Comparison of ENCODE assay signal across 7 mouse cellular contexts in genomic region chr16:30510504-30511451, GRCm38 (mm10). TPM values are rescaled to one million over a fixed set of nuclear protein-coding genes. Genes with fewer than 3 reads are reported as not detected.
DNase-seq lines count a peak whose midpoint lies in the region; ATAC-seq lines count a peak whose summit lies in the region.

No protein-coding gene starts in this region.

- 4% methylated on average over 44 of the region's 44 CpGs for whole genome bisulfite sequencing in intestine, embryonic 16.5 days
- 5% methylated on average over 44 of the region's 44 CpGs for WGBS in midbrain, embryonic 11.5 days

- no peaks in the 10 kb centered on the region for H3K36me3 ChIP-seq in intestine, embryonic 16.5 days (ENCODE audit: control insufficient read depth, insufficient read depth, low read length)
- H3K36me3 ChIP-seq in midbrain, embryonic 11.5 days (ENCODE audit: control insufficient read depth, insufficient read depth, low read length): peaks cover 4% of the 10 kb centered on the region; the same call in 1 of the 2 replicates

- peak overlapping the region; percentile 86 for H3K9ac ChIP-seq in intestine, embryonic 16.5 days (ENCODE audit: low read depth, low read length)
- H3K9ac ChIP-seq in midbrain, embryonic 11.5 days (ENCODE audit: low read length): peak overlapping the region; percentile 82

- ATAC-seq in intestine, embryonic 16.5 days: peak; percentile 82
- ATAC-seq in midbrain, embryonic 11.5 days (ENCODE audit: low FRiP score): peak; percentile 94

- no peaks in the 10 kb centered on the region for H3K9me3 ChIP-seq in intestine, embryonic 16.5 days (ENCODE audit: control insufficient read depth, low read length)
- peaks cover 3% of the 10 kb centered on the region; the same call in 1 of the 2 replicates for H3K9me3 ChIP-seq in midbrain, embryonic 11.5 days (ENCODE audit: control insufficient read depth, low read length)

- H3K27me3 ChIP-seq in intestine, embryonic 16.5 days (replicated peaks; ENCODE audit: control insufficient read depth, insufficient read depth, low read length): no peaks in the 10 kb centered on the region
- no peaks in the 10 kb centered on the region for H3K27me3 ChIP-seq in midbrain, embryonic 11.5 days (ENCODE audit: control insufficient read depth, insufficient read depth, low read length)

- H3K4me1 ChIP-seq in intestine, embryonic 16.5 days (ENCODE audit: control insufficient read depth, insufficient read depth, low read length): peaks cover 25% of the 10 kb centered on the region
- peaks cover 4% of the 10 kb centered on the region; the same call in 1 of the 2 replicates for H3K4me1 ChIP-seq in midbrain, embryonic 11.5 days (ENCODE audit: control insufficient read depth, insufficient read depth, low read length)

- H3K4me3 ChIP-seq in intestine, embryonic 16.5 days (ENCODE audit: low read length): peak overlapping the region; percentile 70
- H3K4me3 ChIP-seq in midbrain, embryonic 11.5 days (ENCODE audit: low read depth, low read length): peak overlapping the region; percentile 49

- peak overlapping the region; percentile 79 for H3K4me2 ChIP-seq in intestine, embryonic 16.5 days (ENCODE audit: low read depth, low read length)
- peak overlapping the region; percentile 50 for H3K4me2 ChIP-seq in midbrain, embryonic 11.5 days

- peak overlapping the region; percentile 89 for H3K27ac ChIP-seq in intestine, embryonic 16.5 days (ENCODE audit: low read length)
- peak overlapping the region; percentile 81 for H3K27ac ChIP-seq in midbrain, embryonic 11.5 days (ENCODE audit: low read depth, low read length)

- intact Hi-C loops in left cerebral cortex, postnatal 4 days (cut with DNase I): no loop called here

- peak; percentile 78 for DNase-seq in adrenal gland, adult 8-10 months
- DNase-seq in embryo, embryonic 11.5 days (ENCODE audit: low read depth, low spot score): peak; percentile 75
- DNase-seq in gastrocnemius, postnatal 4 days (ENCODE audit: low spot score in 2 of 2): peak; percentile 81 to 84
- peak; percentile 92 for DNase-seq in left cerebral cortex, postnatal 4 days
- DNase-seq in midbrain, embryonic 11.5 days (ENCODE audit: low spot score, missing footprints): peak; percentile 99
- peak; percentile 91 for DNase-seq in skeletal muscle tissue, adult 2 months (ENCODE audit: low read depth, low spot score)

RNA-seq across cellular contexts. Expression of gene Tmem44, which starts 39.9 kb away (rescaled TPM):
- total RNA-seq in adrenal gland, adult 8-10 months (2022): 1 to 10 TPM; 3.7 to 9.3 (median 5.8) TPM
- total RNA-seq in gastrocnemius, postnatal 4 days (2021): 10 to 100 TPM in 1 of 2 experiments, 1 to 10 TPM in 1; 9.7 to 11.2 TPM
- polyA plus RNA-seq in intestine, embryonic 16.5 days (2015; fragmentation: Nextera tagmentation; extraction: Ambion mirVana): 7.2 and 8.4 TPM in 2 replicates
- 100 to 1,000 TPM; 101 to 112 TPM for total RNA-seq in left cerebral cortex, postnatal 4 days (2021)
- polyA plus RNA-seq in midbrain, embryonic 11.5 days (2014; fragmentation: Nextera tagmentation; extraction: Ambion mirVana): 26.6 and 27.9 TPM in 2 replicates

Comparison
In these comparisons a context has a peak if more than half of its experiments do, and no peak if none do; other contexts are left out.
1. Peak in every context shown above with its lines: DNase-seq, ATAC-seq, H3K4me3 ChIP-seq and H3K27ac ChIP-seq.
2. RNA of gene Tmem44, which starts 39.9 kb away (total RNA-seq): 101 to 112 TPM in left cerebral cortex, postnatal 4 days; 9.7 to 11.2 TPM in gastrocnemius, postnatal 4 days and 3.7 to 9.3 TPM in adrenal gland, adult 8-10 months; every median in the first group is over 4 times any median in the second.